Mouse (Mus musculus) gastrocnemius, postnatal 4 days (tissue): Measurements from ENCODE around the gene Arhgap22. TPM values are rescaled to one million over a fixed set of nuclear protein-coding genes. Genes with fewer than 3 reads are reported as not detected.

Source experiments
- DNase-seq, 2 experiments: peaks; one replicate each; pipeline ENCODE4 v3.0.0; 2021 to 2022; ENCODE audit warnings: low spot score in 2 of 2, mixed read lengths in 2 of 2
- total RNA-seq, 2 experiments: library from RNA; stranded (reverse); gene quantifications; 2 replicates each; pipeline ENCODE4 v1.2.3; 2021

Gene Arhgap22
- total RNA-seq, 2 experiments from 2014 or later, result 1.9 to 3.5 TPM

- DNase-seq, result no peak
Measured at GRCm38 (mm10) chr14:33363611-33364010, 149.8 kb downstream of the Arhgap22 start.

- DNase-seq, result peak in 1 of 2 experiments; percentile 11
Measured at GRCm38 (mm10) chr14:33364061-33364460, 150.2 kb downstream of the Arhgap22 start.

GRCm38 (mm10) chr14:33366891-33367777 lies 153.3 kb downstream of the Arhgap22 start:
- DNase-seq, result peak in 1 of 2 experiments; percentile 18

- DNase-seq, result peak in 1 of 2 experiments; percentile 7
Measured at GRCm38 (mm10) chr14:33369375-33369774, 155.5 kb downstream of the Arhgap22 start.

- DNase-seq, result peak in 1 of 2 experiments; percentile 8
Measured at GRCm38 (mm10) chr14:33370056-33370455, 156.2 kb downstream of the Arhgap22 start.

GRCm38 (mm10) chr14:33371248-33371647 lies 157.4 kb downstream of the Arhgap22 start:
- peak in 1 of 2 experiments; percentile 60 for DNase-seq

- DNase-seq, result no peak
Measured at GRCm38 (mm10) chr14:33373271-33373670, 159.4 kb downstream of the Arhgap22 start.

- DNase-seq, result no peak
Measured at GRCm38 (mm10) chr14:33374089-33374488, 160.3 kb downstream of the Arhgap22 start.

- no peak for DNase-seq
Measured at GRCm38 (mm10) chr14:33377211-33377610, 163.4 kb downstream of the Arhgap22 start.

GRCm38 (mm10) chr14:33378723-33379122 lies 164.9 kb downstream of the Arhgap22 start:
- no peak for DNase-seq

GRCm38 (mm10) chr14:33380830-33381457 lies 167.1 kb downstream of the Arhgap22 start:
- no peak for DNase-seq

- DNase-seq, result no peak
Measured at GRCm38 (mm10) chr14:33398065-33398860, 184.4 kb downstream of the Arhgap22 start.

GRCm38 (mm10) chr14:33400019-33400418 lies 186.2 kb downstream of the Arhgap22 start:
- no peak for DNase-seq

- DNase-seq, result no peak
Measured at GRCm38 (mm10) chr14:33402331-33402730, 188.5 kb downstream of the Arhgap22 start.

GRCm38 (mm10) chr14:33415746-33416145 lies 201.9 kb downstream of the Arhgap22 start:
- DNase-seq, result no peak

- no peak for DNase-seq
Measured at GRCm38 (mm10) chr14:33418311-33418909, 204.6 kb downstream of the Arhgap22 start.

Other genes starting within 250 kb of the Arhgap22 start
- under 1 TPM; 0.34 to 0.37 TPM for gene Lrrc18, start 222.6 kb upstream of the Arhgap22 start, total RNA-seq
- gene Wdfy4, start 28.5 kb upstream of the Arhgap22 start, total RNA-seq, result 1 to 10 TPM; 3.9 to 4.6 TPM
- gene Mapk8, start 233.1 kb downstream of the Arhgap22 start, total RNA-seq, result 10 to 100 TPM; 33.2 to 39.7 TPM